Mouse (Mus musculus) lung, postnatal 0 days (tissue): ENCODE results near the gene Aak1. TPM values are rescaled to one million over a fixed set of nuclear protein-coding genes. Genes with fewer than 3 reads are reported as not detected.

Experiments
- ATAC-seq: fragments of 200-750 bp; cut with Nextera tagmentation; 2 replicates; pipeline ENCODE4 v1.8.0; 2017; ENCODE audit warnings: moderate library complexity
- DNase-seq: peaks from one replicate; pipeline ENCODE4 v3.0.0-alpha.2; 2016; ENCODE audit warnings: low spot score
- H3K27ac ChIP-seq: fragments of 300-500 bp; sonication (generic); 2 replicates; pipeline ENCODE4 v1.5.1; 2014; ENCODE audit warnings: antibody characterized with exemption, mild to moderate bottlenecking, low read length, mixed read lengths
- H3K27me3 ChIP-seq: fragments of 300-500 bp; sonication (generic); replicated peaks from 2 replicates; pipeline ENCODE4 v1.6.1; 2014; ENCODE audit warnings: low read length, mixed read lengths; ENCODE audit not compliant: insufficient read depth
- H3K36me3 ChIP-seq: fragments of 300-500 bp; sonication (generic); 2 replicates; pipeline ENCODE4 v1.6.1; 2014; ENCODE audit warnings: low read length, mixed read lengths; ENCODE audit not compliant: insufficient read depth
- H3K4me1 ChIP-seq: fragments of 300-500 bp; sonication (generic); 2 replicates; pipeline ENCODE4 v1.6.1; 2014; ENCODE audit warnings: antibody characterized with exemption, low read depth, low read length, mixed read lengths; ENCODE audit not compliant: insufficient read depth
- H3K4me2 ChIP-seq: fragments of 300-500 bp; sonication (generic); replicated peaks from 2 replicates; pipeline ENCODE4 v1.6.1; 2014; ENCODE audit warnings: low read depth, mild to moderate bottlenecking, low read length, moderate library complexity, mixed read lengths
- H3K4me3 ChIP-seq: fragments of 300-500 bp; sonication (generic); 2 replicates; pipeline ENCODE4 v1.5.1; 2014; ENCODE audit warnings: low read depth, low read length
- H3K9ac ChIP-seq: fragments of 300-500 bp; sonication (generic); replicated peaks from 2 replicates; pipeline ENCODE4 v1.6.1; 2014; ENCODE audit warnings: low read depth, mild to moderate bottlenecking
- H3K9me3 ChIP-seq: fragments of 300-500 bp; sonication (generic); 2 replicates; pipeline ENCODE4 v1.6.1; 2016; ENCODE audit warnings: low read length, mixed read lengths
- CTCF ChIP-seq: IDR thresholded peaks from 2 replicates; pipeline ENCODE4 v1.5.1; 2016; ENCODE audit warnings: antibody characterized with exemption, mild to moderate bottlenecking
- EP300 ChIP-seq: IDR thresholded peaks from 2 replicates; pipeline ENCODE4 v1.6.1; 2016; ENCODE audit warnings: antibody characterized with exemption, mild to moderate bottlenecking, control low read depth
- WGBS: fragments of 180-500 bp; shearing (Covaris S2); extraction: QIAGEN DNeasy Blood & Tissue Kit; methylation state at CpG from one replicate; pipeline ENCODE4 v1.1.7; 2014; 5-methylcytosine and 5-hydroxymethylcytosine counted together
- polyA plus RNA-seq: library from polyadenylated mRNA; unstranded; fragments of >200 nt; fragmentation: Nextera tagmentation; extraction: Ambion mirVana; gene quantifications from 2 replicates; pipeline ENCODE4 v1.2.1, GENCODE M21; 2015

Aak1 gene
- polyA plus RNA-seq, 1 experiment from 2014 or later, result 6.3 TPM

DNA sequence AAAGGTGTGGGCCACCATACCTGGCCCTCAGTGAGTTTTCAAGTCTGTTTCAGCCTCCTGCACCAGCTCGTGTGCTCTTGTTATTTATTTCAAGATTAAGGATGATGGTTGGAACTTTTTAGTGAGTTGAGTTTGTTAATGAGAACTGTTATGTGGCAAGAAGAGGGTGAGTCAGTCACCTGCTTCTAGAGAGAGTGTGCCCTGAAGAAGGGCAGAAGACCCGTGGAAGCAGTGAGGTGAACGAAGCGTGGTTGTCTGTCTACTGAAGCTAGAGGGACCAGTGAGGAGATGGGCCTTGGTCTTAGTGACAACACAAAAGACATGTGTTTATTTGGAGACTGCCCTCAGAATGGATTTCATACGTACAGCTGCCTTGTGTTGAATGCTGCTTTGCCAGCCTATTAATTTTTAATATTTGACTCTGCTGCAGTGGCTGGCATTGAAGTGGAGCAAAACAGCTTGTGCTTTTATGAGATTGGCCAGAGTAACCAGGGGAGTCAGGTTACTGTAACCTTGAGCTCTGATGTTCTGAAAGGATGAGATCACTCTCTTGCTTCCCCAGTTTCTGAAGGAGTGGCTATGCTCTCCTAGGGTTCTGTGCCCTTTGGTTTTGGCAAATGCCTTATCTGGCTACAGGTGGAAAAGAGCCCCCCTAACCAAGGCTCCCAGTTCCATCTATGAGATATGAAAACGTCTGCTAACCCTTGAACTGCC is 36.7 kb downstream of the Aak1 start:
- peak; percentile 52 for DNase-seq
- Histone ChIP-seq H3K4me2 (no peak overlapping the region), H3K4me1 (no peaks in the 10 kb centered on the region), H3K4me3 (no peak overlapping the region), H3K36me3 (no peaks in the 10 kb centered on the region), H3K27me3 (no peaks in the 10 kb centered on the region), H3K9ac (no peak overlapping the region), H3K9me3 (no peaks in the 10 kb centered on the region), H3K27ac (no peak overlapping the region)
- peak; percentile 44 for ATAC-seq
- WGBS, result 48% methylated on average over 6 of the region's 6 CpGs
- TF ChIP-seq CTCF, result no peak
- TF ChIP-seq EP300, result no peak

DNA sequence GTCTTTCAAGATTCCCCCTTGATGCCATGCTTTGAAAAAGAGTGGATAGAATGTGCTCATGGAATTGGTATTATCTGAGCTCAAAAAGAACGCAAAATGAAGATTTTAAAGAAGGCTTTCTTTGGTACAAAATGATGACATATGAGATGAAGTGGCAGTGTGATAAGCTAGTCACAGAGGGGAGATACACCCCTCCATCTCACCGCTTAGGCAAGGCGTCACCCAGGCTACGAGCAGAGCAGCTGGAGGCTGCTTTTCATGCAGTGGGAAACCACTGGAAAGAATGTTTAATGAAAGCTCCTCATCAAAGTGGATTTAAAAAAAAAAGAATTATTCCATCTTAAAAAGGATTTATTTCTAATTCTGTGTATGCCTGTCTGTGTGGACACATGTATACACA is 37.5 kb downstream of the Aak1 start:
- no peak for DNase-seq
- Histone ChIP-seq H3K27ac (no peak overlapping the region), H3K4me2 (no peak overlapping the region), H3K9me3 (no peaks in the 10 kb centered on the region), H3K27me3 (no peaks in the 10 kb centered on the region), H3K36me3 (no peaks in the 10 kb centered on the region), H3K4me3 (no peak overlapping the region), H3K4me1 (no peaks in the 10 kb centered on the region), H3K9ac (no peak overlapping the region)
- 72% methylated on average over 4 of the region's 4 CpGs for WGBS
- TF ChIP-seq CTCF (no peak), EP300 (no peak)
- no peak for ATAC-seq

GRCm38 (mm10) chr6:86897520-86897919 is 48.2 kb downstream of the Aak1 start:
- Histone ChIP-seq H3K4me3 (no peak overlapping the region), H3K9ac (no peak overlapping the region), H3K9me3 (no peaks in the 10 kb centered on the region), H3K27me3 (no peaks in the 10 kb centered on the region), H3K27ac (no peak overlapping the region), H3K4me1 (no peaks in the 10 kb centered on the region), H3K4me2 (no peak overlapping the region), H3K36me3 (no peaks in the 10 kb centered on the region)
- TF ChIP-seq CTCF (no peak), EP300 (no peak)
- no peak for DNase-seq
- ATAC-seq, result no peak
- WGBS, result 84% methylated on average over 6 of the region's 6 CpGs

DNA sequence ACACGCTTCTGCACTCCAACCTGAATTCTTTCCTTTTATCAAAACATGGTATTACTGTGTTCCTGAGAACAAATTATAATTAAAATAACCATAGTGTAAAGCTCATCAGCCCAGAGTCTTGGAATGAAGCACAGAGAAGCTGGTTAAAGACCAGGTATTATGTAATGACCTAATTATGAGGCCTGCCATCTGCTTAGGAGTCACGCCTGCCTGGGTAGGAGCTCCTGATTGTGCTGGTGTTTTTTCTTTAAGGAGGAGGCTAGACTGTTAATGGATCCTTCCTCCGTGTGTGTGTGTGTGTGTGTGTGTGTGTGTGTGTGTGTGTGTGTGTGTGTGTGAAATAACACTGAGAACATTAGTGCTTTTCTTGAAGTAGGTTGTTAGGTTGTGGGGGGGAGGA is 49.7 kb downstream of the Aak1 start:
- Histone ChIP-seq H3K27me3 (no peaks in the 10 kb centered on the region), H3K4me1 (no peaks in the 10 kb centered on the region), H3K27ac (no peak overlapping the region), H3K9ac (no peak overlapping the region), H3K4me2 (no peak overlapping the region), H3K4me3 (no peak overlapping the region), H3K9me3 (no peaks in the 10 kb centered on the region), H3K36me3 (no peaks in the 10 kb centered on the region)
- TF ChIP-seq EP300 (no peak), CTCF (no peak)
- DNase-seq, result no peak
- ATAC-seq, result no peak
- 62% methylated on average over 3 of the region's 3 CpGs for WGBS

GRCm38 (mm10) chr6:86899965-86900364 is 50.6 kb downstream of the Aak1 start:
- no peak for TF ChIP-seq EP300
- TF ChIP-seq CTCF, result no peak
- Histone ChIP-seq H3K36me3 (no peaks in the 10 kb centered on the region), H3K27ac (no peak overlapping the region), H3K4me3 (no peak overlapping the region), H3K9me3 (no peaks in the 10 kb centered on the region), H3K27me3 (no peaks in the 10 kb centered on the region), H3K9ac (no peak overlapping the region), H3K4me2 (no peak overlapping the region), H3K4me1 (no peaks in the 10 kb centered on the region)
- no peak for ATAC-seq
- 91% methylated on average over 3 of the region's 3 CpGs for WGBS
- no peak for DNase-seq

GRCm38 (mm10) chr6:86900546-86900945 is 51.2 kb downstream of the Aak1 start:
- H3K9me3 ChIP-seq, result no peaks in the 10 kb centered on the region
- H3K9ac ChIP-seq, result no peak overlapping the region
- no peak overlapping the region for H3K4me2 ChIP-seq
- no peaks in the 10 kb centered on the region for H3K4me1 ChIP-seq
- no peak overlapping the region for H3K4me3 ChIP-seq
- DNase-seq, result no peak
- H3K27me3 ChIP-seq, result no peaks in the 10 kb centered on the region
- ATAC-seq, result no peak
- H3K36me3 ChIP-seq, result no peaks in the 10 kb centered on the region
- WGBS, result 80% methylated on average over 3 of the region's 3 CpGs
- TF ChIP-seq EP300 (no peak), CTCF (no peak)
- no peak overlapping the region for H3K27ac ChIP-seq

DNA sequence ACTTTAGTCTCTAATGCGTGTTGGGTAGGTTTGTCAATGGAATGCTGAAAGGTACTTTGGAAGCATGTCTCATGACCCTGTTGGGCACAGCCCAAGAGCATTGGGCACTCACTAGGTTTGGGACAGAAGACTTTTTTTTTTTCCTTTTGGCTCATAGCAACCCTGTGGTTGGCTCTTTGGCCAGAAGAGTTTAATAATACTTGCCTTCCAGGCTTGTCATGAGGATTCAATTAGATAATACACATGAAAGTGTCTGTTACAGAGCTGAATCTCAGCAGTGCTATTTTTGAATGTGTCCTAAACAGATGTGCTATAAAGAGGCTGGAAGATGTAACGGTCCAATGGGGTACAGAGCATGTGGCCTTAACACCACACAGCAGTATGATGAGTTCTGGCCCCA is 56.2 kb downstream of the Aak1 start:
- Histone ChIP-seq H3K4me1 (no peaks in the 10 kb centered on the region), H3K9me3 (no peaks in the 10 kb centered on the region), H3K27ac (no peak overlapping the region), H3K4me2 (no peak overlapping the region), H3K27me3 (no peaks in the 10 kb centered on the region), H3K4me3 (no peak overlapping the region), H3K36me3 (no peaks in the 10 kb centered on the region), H3K9ac (no peak overlapping the region)
- TF ChIP-seq EP300, result no peak
- TF ChIP-seq CTCF, result no peak
- DNase-seq, result no peak
- ATAC-seq, result no peak
- WGBS, result 83% methylated on average over 2 of the region's 2 CpGs
